Mouse (Mus musculus) hindbrain, embryonic 12.5 days (tissue): ENCODE measurements around the gene Prtg. TPM values are rescaled to one million over a fixed set of nuclear protein-coding genes. Genes with fewer than 3 reads are reported as not detected.

Experiments
- ATAC-seq: fragments of 200-750 bp; cut with Nextera tagmentation; 2 replicates; pipeline ENCODE4 v1.8.0; 2017; ENCODE audit warnings: moderate TSS enrichment; ENCODE audit not compliant: low FRiP score
- H3K27ac ChIP-seq: fragments of 300-500 bp; sonication (generic); 2 replicates; pipeline ENCODE4 v1.5.1; 2016; ENCODE audit warnings: mild to moderate bottlenecking
- H3K27me3 ChIP-seq: fragments of 300-500 bp; sonication (generic); 2 replicates; pipeline ENCODE4 v1.6.1; 2016; ENCODE audit warnings: mild to moderate bottlenecking
- H3K36me3 ChIP-seq: fragments of 300-500 bp; sonication (generic); 2 replicates; pipeline ENCODE4 v1.6.1; 2016; ENCODE audit warnings: mild to moderate bottlenecking
- H3K4me1 ChIP-seq: fragments of 300-500 bp; sonication (generic); 2 replicates; pipeline ENCODE4 v1.6.1; 2016
- H3K4me2 ChIP-seq: fragments of 300-500 bp; sonication (generic); replicated peaks from 2 replicates; pipeline ENCODE4 v1.6.1; 2016; ENCODE audit warnings: mild to moderate bottlenecking
- H3K4me3 ChIP-seq: fragments of 300-500 bp; sonication (generic); 2 replicates; pipeline ENCODE4 v1.5.1; 2016; ENCODE audit warnings: mild to moderate bottlenecking
- H3K9ac ChIP-seq: fragments of 300-500 bp; sonication (generic); 2 replicates; pipeline ENCODE4 v1.6.1; 2016; ENCODE audit warnings: mild to moderate bottlenecking, moderate library complexity
- H3K9me3 ChIP-seq: fragments of 300-500 bp; sonication (generic); replicated peaks from 2 replicates; pipeline ENCODE4 v1.6.1; 2016; ENCODE audit warnings: mild to moderate bottlenecking
- WGBS: fragments of 180-500 bp; shearing (Covaris S2); methylation state at CpG from one replicate; pipeline ENCODE4 v1.1.7; 2016; 5-methylcytosine and 5-hydroxymethylcytosine counted together
- polyA plus RNA-seq: library from polyadenylated mRNA; unstranded; fragments of >200 nt; fragmentation: Nextera tagmentation; extraction: Ambion mirVana; gene quantifications from 2 replicates; pipeline ENCODE4 v1.2.1, GENCODE M21; 2016

Gene Prtg
- polyA plus RNA-seq, 1 experiment from 2014 or later, result 2.2 TPM

GRCm38 (mm10) chr9:72844496-72844895 is 37.8 kb downstream of the Prtg start:
- H3K4me3 ChIP-seq, result no peak overlapping the region
- no peak overlapping the region for H3K9ac ChIP-seq
- no peaks in the 10 kb centered on the region for H3K4me1 ChIP-seq
- H3K9me3 ChIP-seq, result no peaks in the 10 kb centered on the region
- ATAC-seq, result no peak
- no peak overlapping the region for H3K27ac ChIP-seq
- 92% methylated on average over 5 of the region's 5 CpGs for WGBS
- no peaks in the 10 kb centered on the region for H3K27me3 ChIP-seq
- H3K36me3 ChIP-seq, result peaks cover 20% of the 10 kb centered on the region
- H3K4me2 ChIP-seq, result no peak overlapping the region

- Histone ChIP-seq H3K9me3 (no peaks in the 10 kb centered on the region), H3K4me3 (no peak overlapping the region), H3K4me2 (no peak overlapping the region), H3K36me3 (peaks cover 20% of the 10 kb centered on the region), H3K27ac (no peak overlapping the region), H3K4me1 (no peaks in the 10 kb centered on the region), H3K27me3 (no peaks in the 10 kb centered on the region), H3K9ac (no peak overlapping the region)
- WGBS, result 89% methylated on average over 4 of the region's 4 CpGs
- ATAC-seq, result no peak
Observed at GRCm38 (mm10) chr9:72846160-72846559, 39.5 kb downstream of the Prtg start.

DNA sequence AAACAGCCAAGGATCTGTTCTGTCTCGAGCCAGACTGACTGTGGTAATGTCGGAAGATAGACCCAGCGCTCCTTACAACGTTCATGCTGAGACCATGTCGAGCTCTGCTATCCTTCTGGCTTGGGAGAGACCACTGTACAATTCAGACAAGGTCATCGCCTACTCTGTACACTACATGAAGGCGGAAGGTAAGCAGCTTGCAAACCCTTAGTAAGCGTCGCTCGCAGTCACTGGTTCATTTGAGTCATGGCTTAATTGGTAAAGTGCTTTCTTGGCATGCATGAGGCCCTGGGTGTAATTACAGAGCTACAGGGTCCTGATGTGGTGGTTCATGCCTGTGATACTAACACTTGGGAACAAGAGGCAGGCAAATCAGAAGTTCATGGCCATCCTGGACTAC is 44.9 kb downstream of the Prtg start:
- H3K4me1 ChIP-seq, result peaks cover 11% of the 10 kb centered on the region
- WGBS, result 94% methylated on average over 10 of the region's 10 CpGs
- H3K27ac ChIP-seq, result no peak overlapping the region
- H3K4me3 ChIP-seq, result no peak overlapping the region
- no peak for ATAC-seq
- H3K9ac ChIP-seq, result no peak overlapping the region
- H3K4me2 ChIP-seq, result no peak overlapping the region
- H3K9me3 ChIP-seq, result no peaks in the 10 kb centered on the region
- H3K27me3 ChIP-seq, result no peaks in the 10 kb centered on the region
- peaks cover 18% of the 10 kb centered on the region for H3K36me3 ChIP-seq

- H3K4me1 ChIP-seq, result peaks cover 11% of the 10 kb centered on the region
- H3K27me3 ChIP-seq, result no peaks in the 10 kb centered on the region
- H3K36me3 ChIP-seq, result peaks cover 18% of the 10 kb centered on the region
- no peak overlapping the region for H3K4me3 ChIP-seq
- 85% methylated on average over 5 of the region's 5 CpGs for WGBS
- no peak overlapping the region for H3K4me2 ChIP-seq
- no peak overlapping the region for H3K27ac ChIP-seq
- no peak overlapping the region for H3K9ac ChIP-seq
- H3K9me3 ChIP-seq, result no peaks in the 10 kb centered on the region
- ATAC-seq, result no peak
Observed at GRCm38 (mm10) chr9:72851979-72852378, 45.3 kb downstream of the Prtg start.

GRCm38 (mm10) chr9:72853681-72854190 is 47.1 kb downstream of the Prtg start:
- no peak overlapping the region for H3K4me3 ChIP-seq
- peaks cover 11% of the 10 kb centered on the region for H3K4me1 ChIP-seq
- no peak overlapping the region; the same call in 1 of the 2 replicates for H3K9ac ChIP-seq
- WGBS, result 42% methylated on average over 13 of the region's 13 CpGs
- H3K27me3 ChIP-seq, result no peaks in the 10 kb centered on the region
- peak; percentile 76; the same call in 1 of the 2 replicates for ATAC-seq
- H3K9me3 ChIP-seq, result no peaks in the 10 kb centered on the region
- no peak overlapping the region for H3K27ac ChIP-seq
- H3K36me3 ChIP-seq, result peaks cover 17% of the 10 kb centered on the region
- H3K4me2 ChIP-seq, result peak overlapping the region; percentile 23

- Histone ChIP-seq H3K27ac (no peak overlapping the region), H3K9me3 (no peaks in the 10 kb centered on the region), H3K36me3 (peaks cover 11% of the 10 kb centered on the region; the same call in 1 of the 2 replicates), H3K27me3 (no peaks in the 10 kb centered on the region), H3K9ac (no peak overlapping the region), H3K4me1 (peaks cover 11% of the 10 kb centered on the region), H3K4me3 (no peak overlapping the region), H3K4me2 (no peak overlapping the region)
- ATAC-seq, result no peak
- WGBS, result 95% methylated on average over 24 of the region's 24 CpGs
Observed at GRCm38 (mm10) chr9:72856721-72857120, 50.0 kb downstream of the Prtg start.

- H3K27ac ChIP-seq, result no peak overlapping the region
- H3K4me2 ChIP-seq, result no peak overlapping the region
- no peak overlapping the region for H3K4me3 ChIP-seq
- no peaks in the 10 kb centered on the region for H3K27me3 ChIP-seq
- WGBS, result 88% methylated on average over 5 of the region's 5 CpGs
- no peak for ATAC-seq
- peaks cover 10% of the 10 kb centered on the region; the same call in 1 of the 2 replicates for H3K36me3 ChIP-seq
- peaks cover 7% of the 10 kb centered on the region for H3K4me1 ChIP-seq
- no peak overlapping the region for H3K9ac ChIP-seq
- H3K9me3 ChIP-seq, result no peaks in the 10 kb centered on the region
Observed at GRCm38 (mm10) chr9:72860764-72861163, 54.1 kb downstream of the Prtg start.

DNA sequence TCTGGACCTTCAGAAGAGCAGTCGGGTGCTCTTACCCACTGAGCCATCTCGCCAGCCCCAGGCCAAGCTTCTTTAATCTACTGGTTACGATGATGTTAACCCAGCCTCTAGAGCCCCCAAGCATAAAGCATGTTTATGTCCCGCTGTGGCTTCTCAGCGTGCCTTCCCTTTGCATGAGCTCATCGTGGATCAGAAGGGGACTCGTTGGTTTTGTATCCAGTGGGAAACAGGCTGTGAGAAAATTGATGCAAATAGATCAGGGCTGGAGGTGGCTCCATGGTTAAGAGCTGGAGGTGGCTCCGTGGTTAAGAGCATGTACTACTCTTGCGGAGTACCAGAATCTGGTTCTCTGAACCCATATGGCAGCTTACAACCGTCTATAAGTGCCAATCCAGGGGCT is 54.6 kb downstream of the Prtg start:
- WGBS, result 83% methylated on average over 10 of the region's 10 CpGs
- peaks cover 10% of the 10 kb centered on the region; the same call in 1 of the 2 replicates for H3K36me3 ChIP-seq
- H3K4me1 ChIP-seq, result peaks cover 7% of the 10 kb centered on the region
- H3K9me3 ChIP-seq, result no peaks in the 10 kb centered on the region
- H3K27ac ChIP-seq, result no peak overlapping the region
- H3K9ac ChIP-seq, result no peak overlapping the region
- ATAC-seq, result no peak
- H3K27me3 ChIP-seq, result no peaks in the 10 kb centered on the region
- no peak overlapping the region for H3K4me2 ChIP-seq
- H3K4me3 ChIP-seq, result no peak overlapping the region

GRCm38 (mm10) chr9:72862186-72862585 is 55.5 kb downstream of the Prtg start:
- ATAC-seq, result no peak
- Histone ChIP-seq H3K4me3 (no peak overlapping the region), H3K4me1 (peaks cover 7% of the 10 kb centered on the region), H3K27me3 (no peaks in the 10 kb centered on the region), H3K9me3 (no peaks in the 10 kb centered on the region), H3K27ac (no peak overlapping the region), H3K9ac (no peak overlapping the region), H3K4me2 (no peak overlapping the region), H3K36me3 (peaks cover 10% of the 10 kb centered on the region; the same call in 1 of the 2 replicates)
- WGBS, result 80% methylated on average over 11 of the region's 11 CpGs

DNA sequence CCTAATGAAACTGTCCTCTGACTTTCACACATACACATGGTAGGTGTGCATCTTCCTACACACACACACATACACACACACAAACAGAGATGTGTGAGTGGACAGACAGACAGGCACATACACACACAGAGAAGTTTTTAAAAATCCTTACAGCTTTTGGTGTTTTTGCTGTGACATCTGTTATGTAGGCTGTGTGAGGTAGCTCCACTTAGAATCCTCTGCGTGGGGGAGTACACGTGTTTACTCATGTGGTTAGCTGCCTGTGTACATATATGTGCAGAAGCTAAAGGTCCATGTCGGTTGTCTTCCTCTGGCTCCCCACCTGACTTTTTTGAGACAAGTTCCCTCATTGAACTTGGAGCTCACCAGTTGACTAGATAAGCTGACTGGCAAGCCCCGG is 56.3 kb downstream of the Prtg start:
- Histone ChIP-seq H3K4me3 (no peak overlapping the region), H3K9ac (no peak overlapping the region), H3K4me2 (no peak overlapping the region), H3K9me3 (no peaks in the 10 kb centered on the region), H3K27ac (no peak overlapping the region; the same call in 1 of the 2 replicates), H3K27me3 (no peaks in the 10 kb centered on the region), H3K36me3 (peaks cover 10% of the 10 kb centered on the region; the same call in 1 of the 2 replicates), H3K4me1 (peaks cover 7% of the 10 kb centered on the region)
- no peak for ATAC-seq
- 94% methylated on average over 4 of the region's 4 CpGs for WGBS

DNA sequence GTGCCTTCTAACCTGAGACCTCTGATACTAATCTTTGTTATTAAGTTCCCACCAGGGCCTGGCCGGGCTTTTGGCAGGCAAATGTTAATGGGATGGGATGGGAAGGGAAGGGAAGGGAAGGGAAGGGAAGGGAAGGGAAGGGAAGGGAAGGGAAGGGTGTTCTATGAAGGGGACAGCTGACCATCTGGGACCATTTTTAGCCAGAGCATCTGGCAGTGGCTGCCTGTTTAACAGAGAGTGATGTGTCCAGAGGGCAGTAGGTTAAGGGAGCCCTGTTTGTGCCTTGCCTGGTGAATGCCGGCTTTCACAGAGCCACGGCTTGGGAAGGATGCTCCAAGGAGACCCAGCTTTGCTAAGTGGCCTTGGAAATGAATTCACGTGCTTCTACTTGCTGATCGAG is 57.1 kb downstream of the Prtg start:
- H3K4me3 ChIP-seq, result no peak overlapping the region
- H3K4me1 ChIP-seq, result peaks cover 7% of the 10 kb centered on the region
- H3K4me2 ChIP-seq, result no peak overlapping the region
- no peaks in the 10 kb centered on the region for H3K9me3 ChIP-seq
- WGBS, result 43% methylated on average over 5 of the region's 5 CpGs
- ATAC-seq, result no peak
- H3K36me3 ChIP-seq, result peaks cover 5% of the 10 kb centered on the region; the same call in 1 of the 2 replicates
- no peaks in the 10 kb centered on the region for H3K27me3 ChIP-seq
- H3K27ac ChIP-seq, result no peak overlapping the region; the same call in 1 of the 2 replicates
- no peak overlapping the region for H3K9ac ChIP-seq

- 89% methylated on average over 6 of the region's 6 CpGs for WGBS
- Histone ChIP-seq H3K4me3 (no peak overlapping the region), H3K9ac (no peak overlapping the region), H3K36me3 (no peaks in the 10 kb centered on the region), H3K27ac (no peak overlapping the region), H3K9me3 (no peaks in the 10 kb centered on the region), H3K4me2 (no peak overlapping the region), H3K27me3 (no peaks in the 10 kb centered on the region), H3K4me1 (peaks cover 17% of the 10 kb centered on the region)
- no peak for ATAC-seq
Observed at GRCm38 (mm10) chr9:72867434-72867833, 60.8 kb downstream of the Prtg start.

GRCm38 (mm10) chr9:72868774-72869173 is 62.1 kb downstream of the Prtg start:
- Histone ChIP-seq H3K36me3 (no peaks in the 10 kb centered on the region), H3K4me1 (peaks cover 19% of the 10 kb centered on the region), H3K27ac (no peak overlapping the region), H3K9ac (no peak overlapping the region), H3K4me3 (no peak overlapping the region), H3K27me3 (no peaks in the 10 kb centered on the region), H3K9me3 (no peaks in the 10 kb centered on the region), H3K4me2 (no peak overlapping the region)
- 81% methylated on average over 2 of the region's 2 CpGs for WGBS
- no peak for ATAC-seq
